Mouse (Mus musculus) forebrain, embryonic 10.5 days (tissue): ENCODE measurements around the gene Shisa5. TPM values are rescaled to one million over a fixed set of nuclear protein-coding genes. Genes with fewer than 3 reads are reported as not detected.
A peak's percentile ranks its signal among the peaks of the same experiment; 100 is the strongest.

ENCODE experiments used
- DNase-seq: peaks from one replicate; pipeline ENCODE4 v3.0.0-alpha.2; 2017; ENCODE audit warnings: low spot score; ENCODE audit errors: extremely low spot score
- H3K27ac ChIP-seq: fragments of 300-500 bp; sonication (generic); 2 replicates; pipeline ENCODE4 v1.5.1; 2016; ENCODE audit warnings: mild to moderate bottlenecking
- H3K27me3 ChIP-seq: fragments of 300-500 bp; sonication (generic); 2 replicates; pipeline ENCODE4 v1.6.1; 2016; ENCODE audit warnings: mild to moderate bottlenecking; ENCODE audit not compliant: poor library complexity, severe bottlenecking
- H3K36me3 ChIP-seq: fragments of 300-500 bp; sonication (generic); replicated peaks from 2 replicates; pipeline ENCODE4 v1.6.1; 2016; ENCODE audit warnings: mild to moderate bottlenecking, moderate library complexity
- H3K4me1 ChIP-seq: fragments of 300-500 bp; sonication (generic); 2 replicates; pipeline ENCODE4 v1.6.1; 2016
- H3K4me3 ChIP-seq: fragments of 300-500 bp; sonication (generic); 2 replicates; pipeline ENCODE4 v1.5.1; 2016; ENCODE audit warnings: mild to moderate bottlenecking, moderate library complexity
- H3K9me3 ChIP-seq: fragments of 300-500 bp; sonication (generic); 2 replicates; pipeline ENCODE4 v1.6.1; 2016; ENCODE audit warnings: mild to moderate bottlenecking, moderate library complexity
- WGBS: fragments of 180-500 bp; shearing (Covaris S2); methylation state at CpG from one replicate; pipeline ENCODE4 v1.1.7; 2016; 5-methylcytosine and 5-hydroxymethylcytosine counted together
- polyA plus RNA-seq: library from polyadenylated mRNA; unstranded; fragments of >200 nt; fragmentation: Nextera tagmentation; extraction: Ambion mirVana; gene quantifications from 2 replicates; pipeline ENCODE4 v1.2.1, GENCODE M21; 2016

Gene Shisa5
- polyA plus RNA-seq, 1 experiment from 2014 or later = 29.7 TPM

DNA sequence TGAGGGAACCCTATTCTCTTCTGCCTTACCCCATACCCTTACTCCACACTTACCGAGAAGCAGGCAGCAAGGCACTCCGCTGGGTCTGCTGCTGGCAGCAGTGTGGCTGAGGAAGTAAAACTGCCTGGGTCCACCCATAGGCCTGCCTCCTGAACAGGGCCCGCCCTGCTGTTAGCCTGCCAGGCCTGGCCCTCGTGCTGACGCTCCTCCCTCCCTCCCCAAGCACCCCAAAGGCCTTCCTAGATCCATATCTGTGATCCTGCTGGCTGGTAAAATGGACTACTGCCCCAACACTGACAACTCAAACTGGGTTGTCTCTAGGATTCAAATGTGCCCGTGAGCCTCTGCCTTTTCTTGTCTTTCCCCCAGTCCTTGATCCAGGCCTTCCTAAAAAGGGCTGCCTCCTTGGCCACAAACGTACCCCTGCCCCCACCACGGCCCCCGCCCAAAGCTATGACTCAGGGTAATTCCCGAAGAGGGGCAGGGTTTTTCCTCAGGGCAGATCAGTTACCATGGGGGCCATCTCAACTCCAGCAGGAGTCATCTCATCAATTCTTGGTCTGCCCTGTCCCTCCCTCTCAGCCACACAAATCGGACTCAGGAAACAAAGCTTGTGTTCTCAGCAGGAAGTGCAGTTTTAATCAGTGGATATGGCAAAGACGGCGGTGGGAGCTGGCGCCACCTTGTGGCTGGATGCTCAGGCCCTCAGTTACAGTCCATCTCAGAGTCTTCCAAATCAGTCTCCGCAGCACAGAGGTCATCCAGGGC, 21.0 kb downstream of the Shisa5 start, which contains the start of gene Trex1:
Gene Trex1, minus strand, starts transcription at position 599 of the 768 bp plus-strand sequence.
- DNase-seq = peak; percentile 84
- Histone ChIP-seq H3K9me3 (no peaks in the 10 kb centered on the region), H3K27me3 (no peaks in the 10 kb centered on the region), H3K4me3 (peak within 1 kb of the TSS; percentile 33), H3K4me1 (peaks cover 30% of the 10 kb centered on the region), H3K36me3 (peaks cover 79% of the 10 kb centered on the region), H3K27ac (peak within 1 kb of the TSS; percentile 84)
- 30% methylated on average over 15 of the region's 15 CpGs for WGBS

DNA sequence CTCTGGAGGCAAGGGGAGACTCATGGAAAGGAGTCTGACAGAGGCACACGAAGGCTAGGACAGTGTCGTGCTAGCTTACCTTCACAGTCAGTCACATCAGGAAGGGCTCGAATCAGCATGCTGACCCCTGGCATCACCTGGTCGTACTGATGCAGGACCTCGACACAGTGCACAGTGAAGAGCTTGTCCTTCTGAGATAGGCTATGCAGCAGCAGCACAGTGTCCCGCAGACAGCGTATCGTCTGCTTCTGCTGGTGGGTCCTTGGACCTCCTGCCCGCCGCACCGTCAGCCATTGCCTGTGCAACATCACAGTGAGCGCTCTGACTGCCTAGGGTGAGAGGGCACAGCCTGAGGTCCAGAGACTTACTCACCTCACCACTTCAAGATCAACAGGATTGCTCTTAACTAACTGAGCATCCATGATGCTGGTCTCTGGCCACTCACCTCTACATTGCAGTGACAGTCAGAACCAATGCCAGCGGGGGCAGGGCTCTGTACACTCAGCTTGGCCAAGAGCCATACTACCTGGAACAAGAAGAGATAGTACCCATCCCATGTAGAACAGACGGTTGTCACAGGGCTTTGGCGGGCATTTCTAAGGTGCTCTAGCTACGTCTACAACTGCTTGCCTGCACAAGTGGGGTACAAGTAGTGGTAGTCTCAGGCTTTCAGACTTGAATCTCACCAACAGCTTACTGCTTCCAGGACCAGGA, 22.0 kb downstream of the Shisa5 start:
- no peak for DNase-seq
- Histone ChIP-seq H3K9me3 (no peaks in the 10 kb centered on the region), H3K27ac (no peak overlapping the region), H3K27me3 (no peaks in the 10 kb centered on the region), H3K36me3 (peaks cover 89% of the 10 kb centered on the region), H3K4me3 (no peak overlapping the region), H3K4me1 (peaks cover 20% of the 10 kb centered on the region)
- WGBS = 89% methylated on average over 16 of the region's 16 CpGs

DNA sequence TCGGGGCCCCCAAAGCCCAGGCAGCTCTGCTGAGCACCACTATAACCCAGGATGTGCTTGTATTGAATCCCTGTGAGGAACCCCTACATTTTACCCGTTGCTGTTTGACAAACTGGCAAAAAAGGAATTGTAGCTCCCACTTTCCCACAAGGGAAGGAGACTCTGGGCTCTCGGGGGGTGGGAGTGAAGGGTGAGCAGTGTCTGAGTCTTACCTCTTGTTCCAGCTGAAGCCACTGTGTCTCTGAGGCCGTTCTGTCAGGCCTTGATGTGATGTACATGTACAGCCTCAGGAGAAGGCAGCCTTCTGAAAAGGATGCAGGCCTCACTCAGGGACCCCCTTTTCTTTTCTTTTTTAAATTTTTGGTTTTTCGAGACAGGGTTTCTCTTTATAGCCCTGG, 22.5 kb downstream of the Shisa5 start:
- Histone ChIP-seq H3K27me3 (no peaks in the 10 kb centered on the region), H3K4me3 (no peak overlapping the region), H3K36me3 (peaks cover 95% of the 10 kb centered on the region), H3K9me3 (no peaks in the 10 kb centered on the region), H3K4me1 (peaks cover 17% of the 10 kb centered on the region), H3K27ac (no peak overlapping the region)
- DNase-seq = no peak
- WGBS = 87% methylated on average over 5 of the region's 5 CpGs

DNA sequence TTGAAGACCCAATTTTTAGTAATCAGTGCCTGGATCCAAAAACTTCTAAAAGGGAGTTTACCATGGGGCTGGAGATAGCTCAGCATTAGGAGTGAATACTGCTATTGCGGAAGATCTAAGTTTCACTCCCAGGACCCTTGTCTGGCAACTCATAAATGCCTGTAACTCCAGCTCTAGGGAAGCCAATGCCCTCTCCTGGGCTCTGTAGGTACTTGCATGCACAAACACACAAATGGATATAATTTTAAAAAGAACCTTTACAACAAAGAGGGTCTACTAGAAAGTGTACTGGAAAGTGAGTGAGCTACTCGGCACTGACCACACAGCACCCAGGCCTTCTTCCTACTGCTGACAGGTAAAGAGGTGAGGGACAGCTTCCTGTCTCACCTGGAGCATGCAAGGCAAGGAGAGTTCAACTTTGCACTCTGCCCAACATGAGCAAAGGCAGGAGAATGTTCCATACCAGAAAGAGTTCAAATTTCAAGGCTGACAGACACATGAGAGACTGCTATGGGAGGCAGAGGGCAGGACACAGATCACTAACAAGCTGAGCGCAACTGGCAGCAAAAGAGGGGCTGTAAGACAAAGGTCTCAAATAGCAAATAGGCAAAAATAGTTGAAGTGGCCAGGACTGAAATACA, 29.9 kb downstream of the Shisa5 start:
- DNase-seq = no peak
- H3K4me3 ChIP-seq = no peak overlapping the region
- peaks cover 90% of the 10 kb centered on the region for H3K36me3 ChIP-seq
- H3K27me3 ChIP-seq = no peaks in the 10 kb centered on the region
- 93% methylated on average over 3 of the region's 3 CpGs for WGBS
- H3K4me1 ChIP-seq = peaks cover 13% of the 10 kb centered on the region
- no peaks in the 10 kb centered on the region for H3K9me3 ChIP-seq
- H3K27ac ChIP-seq = no peak overlapping the region

DNA sequence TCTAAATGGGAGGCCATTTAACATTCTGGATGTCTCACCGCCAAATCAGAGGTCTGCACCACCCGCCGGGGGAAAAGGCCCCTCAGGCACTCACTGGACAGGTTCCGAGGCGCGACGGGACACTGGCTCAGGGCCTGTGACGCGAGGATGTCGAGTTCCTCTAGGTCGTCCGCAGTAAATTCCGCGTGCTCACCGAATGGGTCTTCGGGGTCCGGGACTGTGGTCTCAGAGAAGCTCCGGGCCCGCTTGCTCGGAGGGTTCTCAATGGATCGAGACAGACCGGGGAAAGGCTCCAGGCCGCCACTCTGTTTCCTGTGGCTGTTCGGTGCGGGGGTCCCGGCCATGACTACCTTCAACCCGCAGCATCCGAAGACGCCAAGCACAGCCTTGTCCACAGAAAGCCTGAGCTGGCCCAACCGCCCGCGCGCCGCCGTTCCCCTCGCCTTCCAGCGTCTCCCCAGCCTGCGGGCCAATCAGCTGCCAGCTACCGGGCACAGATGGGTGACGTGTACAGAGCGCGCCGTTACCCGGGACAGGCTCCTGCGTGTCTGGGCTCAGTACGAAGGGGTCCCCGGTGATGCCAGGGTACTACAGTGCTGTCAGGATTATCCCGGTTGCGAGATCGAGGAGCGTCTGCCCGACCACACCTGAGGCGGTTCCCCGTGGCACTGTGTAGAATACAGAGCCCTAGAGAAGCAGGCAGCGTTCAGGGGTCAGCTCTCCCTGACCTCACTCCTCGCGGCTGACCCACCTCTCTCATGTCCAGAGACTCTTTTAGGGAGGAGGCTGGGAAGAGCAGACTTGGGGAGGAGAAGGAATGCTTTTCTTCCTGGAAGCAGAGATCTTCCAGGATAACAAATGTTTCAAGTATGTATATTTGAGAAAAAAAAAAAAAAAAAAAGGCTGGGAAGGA, 35.6 kb downstream of the Shisa5 start, which contains the start of gene Atrip:
Gene Atrip, minus strand, starts transcription at position 464 of the 913 bp plus-strand sequence.
- Histone ChIP-seq H3K9me3 (no peaks in the 10 kb centered on the region), H3K36me3 (peaks cover 40% of the 10 kb centered on the region), H3K4me1 (peaks cover 24% of the 10 kb centered on the region), H3K27me3 (no peaks in the 10 kb centered on the region), H3K27ac (peak within 1 kb of the TSS; percentile 91), H3K4me3 (peak within 1 kb of the TSS; percentile 81)
- WGBS = under 1% methylated on average over 57 of the region's 57 CpGs
- peak; percentile 92 for DNase-seq

DNA sequence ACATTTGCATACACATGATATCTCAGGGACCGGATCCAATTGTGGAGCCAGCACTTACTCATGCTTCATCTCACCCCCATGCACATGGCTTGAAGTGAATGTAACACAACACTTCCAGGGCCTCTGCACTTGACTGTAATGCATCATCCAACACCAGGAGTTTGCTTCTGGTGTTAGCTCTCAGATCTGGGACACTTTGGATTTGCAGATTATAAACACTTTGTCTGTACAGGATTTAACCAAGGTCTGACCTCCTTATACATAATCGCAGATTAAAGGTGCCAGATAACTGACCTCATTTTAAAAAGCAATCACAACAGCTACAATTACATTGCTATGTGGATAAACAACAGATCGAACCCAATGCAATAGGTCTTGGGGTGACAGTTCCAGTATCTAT, 42.2 kb downstream of the Shisa5 start:
- no peak overlapping the region for H3K27ac ChIP-seq
- H3K4me1 ChIP-seq = peaks cover 27% of the 10 kb centered on the region
- H3K4me3 ChIP-seq = 0 out of 2 replicates have a peak overlapping the region, but pooled peaks have one; percentile 91
- no peak for DNase-seq
- H3K36me3 ChIP-seq = peaks cover 31% of the 10 kb centered on the region
- H3K9me3 ChIP-seq = no peaks in the 10 kb centered on the region
- H3K27me3 ChIP-seq = no peaks in the 10 kb centered on the region
- 97% methylated on average over 3 of the region's 3 CpGs for WGBS

DNA sequence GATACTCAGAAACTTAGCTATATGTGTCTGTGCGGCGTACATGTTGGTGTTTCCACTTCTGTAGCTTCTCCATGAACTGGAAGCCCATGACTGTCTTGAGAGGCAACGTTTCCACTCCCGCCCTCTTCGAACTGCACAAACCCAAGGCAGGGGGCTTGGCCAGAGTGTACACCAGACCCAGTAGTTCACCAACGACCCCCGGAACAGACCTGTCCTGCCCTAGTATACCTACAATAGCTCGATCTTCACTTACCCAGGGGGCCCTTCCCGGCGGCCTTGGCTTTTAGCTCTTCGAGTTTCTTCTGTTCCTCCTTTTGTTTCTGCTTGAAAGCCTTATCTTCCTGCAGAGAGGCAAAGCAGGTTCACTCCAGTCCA, 43.4 kb downstream of the Shisa5 start:
- no peak for DNase-seq
- H3K4me3 ChIP-seq = peak overlapping the region; percentile 91
- H3K4me1 ChIP-seq = peaks cover 31% of the 10 kb centered on the region
- H3K36me3 ChIP-seq = peaks cover 31% of the 10 kb centered on the region
- H3K27ac ChIP-seq = peak overlapping the region; percentile 93
- H3K27me3 ChIP-seq = no peaks in the 10 kb centered on the region
- 9% methylated on average over 11 of the region's 11 CpGs for WGBS
- no peaks in the 10 kb centered on the region for H3K9me3 ChIP-seq

DNA sequence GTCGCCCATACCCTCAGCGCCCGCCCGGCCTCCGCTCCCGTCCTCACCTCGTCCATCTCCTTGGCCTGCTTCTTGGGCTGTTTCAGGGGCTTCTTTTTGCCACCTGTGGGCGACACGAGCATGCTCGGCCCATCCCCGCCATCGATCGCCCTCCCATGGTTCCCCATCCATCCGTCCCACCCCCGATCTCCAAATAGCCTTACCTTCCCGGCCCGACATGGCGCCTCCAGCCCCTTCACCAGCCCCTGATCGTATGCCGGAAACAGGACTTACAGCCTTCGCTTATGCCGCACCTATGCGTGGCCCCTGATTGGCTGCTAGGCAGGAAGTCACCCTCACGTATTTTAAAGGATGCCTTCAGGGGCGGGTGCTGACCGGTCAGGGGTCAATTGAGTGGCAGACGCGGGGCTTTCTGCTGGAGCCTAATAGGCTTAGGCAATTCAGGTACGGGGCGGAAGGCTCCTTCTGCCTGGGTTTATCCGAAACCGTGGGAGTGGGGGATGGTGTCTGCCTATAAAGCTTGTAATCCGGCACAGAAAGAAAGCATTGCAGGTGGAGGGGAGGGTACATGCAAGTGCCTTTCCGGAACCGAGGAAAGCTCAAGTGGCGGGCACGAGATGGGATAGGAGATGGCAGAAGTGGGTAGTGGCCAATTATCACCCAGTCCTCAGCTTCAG, 43.9 kb downstream of the Shisa5 start, which contains the start of the genes Ccdc51 and Tma7:
Gene Ccdc51, plus strand, starts transcription at position 370 of the 677 bp plus-strand sequence.
Gene Tma7, minus strand, starts transcription at position 464 of the 677 bp plus-strand sequence.
- Histone ChIP-seq H3K27me3 (no peaks in the 10 kb centered on the region), H3K9me3 (no peaks in the 10 kb centered on the region), H3K4me3 (peak within 1 kb of the TSS; percentile 91), H3K4me1 (peaks cover 35% of the 10 kb centered on the region), H3K27ac (peak within 1 kb of the TSS; percentile 93), H3K36me3 (peaks cover 31% of the 10 kb centered on the region)
- peak; percentile 89 for DNase-seq
- WGBS = under 1% methylated on average over 37 of the region's 37 CpGs

DNA sequence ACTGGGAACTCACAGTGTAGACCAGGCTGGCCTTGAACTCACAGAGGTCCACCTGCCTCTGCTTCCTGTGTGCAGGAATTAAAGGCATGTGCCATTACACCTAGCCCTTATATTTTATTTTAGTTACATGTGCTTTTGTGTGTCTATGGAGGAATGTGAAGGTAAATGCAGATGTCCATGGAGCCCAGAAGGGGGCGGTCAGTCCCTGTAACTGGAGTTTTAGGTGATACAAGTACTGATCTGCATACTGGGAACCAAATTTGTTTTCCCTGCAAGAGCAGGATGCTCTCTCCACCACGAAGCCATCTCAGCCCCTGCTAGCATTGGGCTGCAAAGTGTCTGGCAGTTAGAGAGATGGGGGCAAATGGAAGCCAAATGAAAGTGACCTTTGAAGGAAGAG, 46.6 kb downstream of the Shisa5 start:
- H3K27ac ChIP-seq = no peak overlapping the region
- H3K27me3 ChIP-seq = no peaks in the 10 kb centered on the region
- peaks cover 52% of the 10 kb centered on the region for H3K4me1 ChIP-seq
- 16% methylated on average over 2 of the region's 2 CpGs for WGBS
- no peaks in the 10 kb centered on the region for H3K9me3 ChIP-seq
- H3K4me3 ChIP-seq = no peak overlapping the region
- H3K36me3 ChIP-seq = peaks cover 13% of the 10 kb centered on the region
- DNase-seq = no peak

DNA sequence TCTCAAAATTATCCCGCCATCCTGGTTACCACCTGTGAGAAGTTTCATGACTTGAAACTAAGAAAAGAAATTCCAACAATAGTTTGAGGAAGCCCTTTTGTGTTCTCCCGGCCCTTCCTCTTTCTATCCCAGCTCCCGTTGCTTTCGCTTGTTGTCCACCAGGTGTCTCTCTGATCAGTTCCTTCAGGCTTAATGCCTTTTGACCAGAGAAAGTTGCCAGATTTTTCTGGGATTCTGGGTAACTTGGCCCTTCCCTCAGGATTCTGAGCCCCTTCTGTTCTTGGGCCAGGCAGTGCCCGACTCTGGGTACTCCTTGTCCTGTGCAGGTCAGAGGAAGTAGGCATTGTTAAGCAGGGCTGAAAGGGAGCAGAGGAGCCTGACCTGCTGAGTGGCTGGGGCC, 49.6 kb downstream of the Shisa5 start:
- DNase-seq = no peak
- H3K27me3 ChIP-seq = 0 out of 2 replicates have a peak, but pooled peaks cover 10% of the 10 kb centered on the region
- peaks cover 61% of the 10 kb centered on the region for H3K4me1 ChIP-seq
- no peaks in the 10 kb centered on the region for H3K9me3 ChIP-seq
- WGBS = 15% methylated on average over 5 of the region's 5 CpGs
- H3K36me3 ChIP-seq = peaks cover 23% of the 10 kb centered on the region
- no peak overlapping the region for H3K4me3 ChIP-seq
- H3K27ac ChIP-seq = peak overlapping the region; percentile 73

DNA sequence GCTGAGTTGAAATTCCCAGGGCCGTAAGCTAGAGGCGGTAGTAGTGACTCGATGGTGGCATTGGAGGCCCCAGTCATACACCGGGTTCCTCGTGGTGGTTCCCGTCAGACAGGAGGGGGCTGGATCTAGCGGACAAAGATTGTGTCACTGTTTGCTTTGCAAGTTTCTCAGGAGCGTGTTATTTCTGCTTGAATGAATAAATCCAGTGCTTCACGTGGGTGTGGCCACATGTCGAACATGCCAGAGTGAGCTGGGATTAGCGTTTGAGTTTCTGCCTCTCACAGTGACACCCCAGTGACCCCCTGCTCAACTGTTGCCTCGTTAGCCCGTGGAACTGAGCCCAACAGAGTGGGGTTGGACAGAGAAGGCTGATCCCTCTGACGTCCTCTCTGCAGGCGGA, 52.1 kb downstream of the Shisa5 start:
- Histone ChIP-seq H3K4me1 (peaks cover 74% of the 10 kb centered on the region), H3K9me3 (no peaks in the 10 kb centered on the region), H3K36me3 (peaks cover 23% of the 10 kb centered on the region), H3K27me3 (0 out of 2 replicates have a peak, but pooled peaks cover 10% of the 10 kb centered on the region), H3K27ac (peak overlapping the region; percentile 48), H3K4me3 (peak overlapping the region; percentile 14; the same call in 1 of the 2 replicates)
- DNase-seq = no peak
- 34% methylated on average over 15 of the region's 15 CpGs for WGBS
